Mouse (Mus musculus): Measurements from ENCODE around the gene Tnfaip8l3. TPM values are rescaled to one million over a fixed set of nuclear protein-coding genes. Genes with fewer than 3 reads are reported as not detected.
"Not testable (repeated sequence)": the region's sequence is repeated elsewhere in the genome, so short reads cannot be mapped to it uniquely, and the experiment has no call there.

The Tnfaip8l3 gene
- total RNA-seq, 1 experiment: 0.36 TPM

DNA sequence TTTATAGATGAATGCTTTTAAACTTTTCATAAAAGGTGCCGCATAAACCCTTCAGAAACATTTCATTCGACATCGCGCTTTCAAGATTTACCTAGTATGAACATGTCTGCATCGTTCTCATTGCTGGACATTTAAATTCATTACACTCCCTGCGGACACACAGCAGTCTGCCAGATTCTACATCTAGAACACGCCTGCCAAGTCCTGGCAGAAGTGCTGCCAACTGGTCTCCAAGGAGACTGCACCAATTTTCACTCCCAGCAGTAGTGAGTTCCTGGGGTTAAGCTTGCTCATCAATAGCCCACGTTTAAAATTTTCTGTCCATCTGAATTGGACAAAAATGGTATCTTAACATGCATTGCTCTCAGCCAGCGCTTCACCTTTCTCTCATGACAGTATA is 30.5 kb downstream of the Tnfaip8l3 start:
- TF ChIP-seq CHD2 (IDR thresholded peaks at IDR 0.05; ENCODE audit: low read depth, low read length) (no peak), MAFK (IDR thresholded peaks at IDR 0.05; ENCODE audit: insufficient read depth, low read depth, low read length) (no peak), HCFC1 (IDR thresholded peaks at IDR 0.05; ENCODE audit: borderline replicate concordance, insufficient read depth, low read length) (no peak), ZC3H11A (IDR thresholded peaks at IDR 0.05; ENCODE audit: borderline replicate concordance, low read depth, low read length) (no peak), ZNF384 (IDR thresholded peaks at IDR 0.05; ENCODE audit: low read depth, low read length) (no peak)
- in situ Hi-C loops (cut with MboI; ENCODE audit: low sequenced_read_pairs in 2 of 2, unreplicated experiment in 2 of 2): no loop called here
- Histone ChIP-seq H3K36me3 (ENCODE audit: control insufficient read depth, insufficient read depth, low read length, poor library complexity, severe bottlenecking) (no peaks in the 10 kb centered on the region), H3K27ac (ENCODE audit: insufficient read depth, low read depth, low read length, poor library complexity, severe bottlenecking) (no peak overlapping the region), H3K9me3 (ENCODE audit: control insufficient read depth, insufficient read depth, low read depth, low read length) (no peaks in the 10 kb centered on the region), H3K4me1 (ENCODE audit: control insufficient read depth in 2 of 2, insufficient read depth in 2 of 2, low read length in 2 of 2, poor library complexity in 1 of 2) (no peaks in the 10 kb centered on the region), H3K4me3 (ENCODE audit: insufficient read depth in 1 of 2, low read depth in 1 of 2, low read length in 2 of 2, poor library complexity in 1 of 2, severe bottlenecking in 1 of 2) (no peak overlapping the region), H3K9ac (ENCODE audit: insufficient read depth, low read depth, low read length, poor library complexity, severe bottlenecking) (no peak overlapping the region)
- DNase-seq (ENCODE audit: low read depth, low spot score): no peak

DNA sequence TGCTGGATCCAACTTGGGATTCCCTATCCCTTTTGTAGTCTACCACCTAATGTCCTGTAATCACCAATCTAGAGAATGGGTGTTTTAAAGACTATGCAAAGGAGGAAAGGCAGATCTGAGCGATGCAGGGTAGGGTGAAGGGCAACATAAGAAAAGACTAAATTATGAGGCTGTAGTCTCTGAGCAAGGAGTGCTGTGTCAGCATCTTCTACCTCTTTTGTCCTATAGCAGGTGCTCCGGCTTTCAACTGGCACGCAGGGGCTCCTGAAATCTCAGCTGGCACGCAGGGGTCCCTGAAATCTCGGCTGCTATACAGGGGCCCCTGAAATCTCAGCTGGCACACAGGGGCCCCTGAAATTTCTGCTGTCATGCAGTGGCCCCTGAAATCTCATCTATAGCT is 33.5 kb downstream of the Tnfaip8l3 start:
- DNase-seq (ENCODE audit: low read depth, low spot score): no peak
- no peak overlapping the region for H3K9ac ChIP-seq (ENCODE audit: insufficient read depth, low read depth, low read length, poor library complexity, severe bottlenecking)
- TF ChIP-seq MAFK (IDR thresholded peaks at IDR 0.05; ENCODE audit: insufficient read depth, low read depth, low read length) (peak; percentile 88), CHD2 (IDR thresholded peaks at IDR 0.05; ENCODE audit: low read depth, low read length) (no peak)
- in situ Hi-C loops (cut with MboI; ENCODE audit: low sequenced_read_pairs in 2 of 2, unreplicated experiment in 2 of 2): no loop called here
- H3K9me3 ChIP-seq (ENCODE audit: control insufficient read depth, insufficient read depth, low read depth, low read length): no peaks in the 10 kb centered on the region
- no peak overlapping the region for H3K27ac ChIP-seq (ENCODE audit: insufficient read depth, low read depth, low read length, poor library complexity, severe bottlenecking)
- H3K4me1 ChIP-seq (ENCODE audit: control insufficient read depth in 2 of 2, insufficient read depth in 2 of 2, low read length in 2 of 2, poor library complexity in 1 of 2): no peaks in the 10 kb centered on the region
- no peaks in the 10 kb centered on the region for H3K36me3 ChIP-seq (ENCODE audit: control insufficient read depth, insufficient read depth, low read length, poor library complexity, severe bottlenecking)
- no peak overlapping the region for H3K4me3 ChIP-seq (ENCODE audit: insufficient read depth in 1 of 2, low read depth in 1 of 2, low read length in 2 of 2, poor library complexity in 1 of 2, severe bottlenecking in 1 of 2)

DNA sequence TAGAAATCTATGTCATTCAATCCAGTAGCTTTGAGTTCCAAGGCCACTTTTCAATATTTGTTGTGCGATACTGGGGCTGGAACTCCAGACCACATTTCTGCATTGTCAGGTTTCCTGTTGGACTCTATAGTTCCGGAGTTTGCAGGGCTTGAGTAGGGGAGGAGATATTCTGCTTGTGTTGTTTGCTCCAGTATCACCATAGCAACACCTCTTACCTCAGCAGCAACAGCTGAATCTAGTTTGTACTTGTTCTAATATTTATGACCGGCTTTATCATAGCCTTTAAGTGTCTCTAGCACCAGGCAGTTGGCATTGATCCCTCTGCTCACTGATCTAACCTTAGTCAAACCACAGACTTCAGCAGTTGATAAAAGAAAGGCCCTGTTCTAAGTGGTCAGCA is 45.4 kb downstream of the Tnfaip8l3 start:
- in situ Hi-C loops (cut with MboI; ENCODE audit: low sequenced_read_pairs in 2 of 2, unreplicated experiment in 2 of 2): no loop called here
- H3K36me3 ChIP-seq (ENCODE audit: control insufficient read depth, insufficient read depth, low read length, poor library complexity, severe bottlenecking): no peaks in the 10 kb centered on the region

DNA sequence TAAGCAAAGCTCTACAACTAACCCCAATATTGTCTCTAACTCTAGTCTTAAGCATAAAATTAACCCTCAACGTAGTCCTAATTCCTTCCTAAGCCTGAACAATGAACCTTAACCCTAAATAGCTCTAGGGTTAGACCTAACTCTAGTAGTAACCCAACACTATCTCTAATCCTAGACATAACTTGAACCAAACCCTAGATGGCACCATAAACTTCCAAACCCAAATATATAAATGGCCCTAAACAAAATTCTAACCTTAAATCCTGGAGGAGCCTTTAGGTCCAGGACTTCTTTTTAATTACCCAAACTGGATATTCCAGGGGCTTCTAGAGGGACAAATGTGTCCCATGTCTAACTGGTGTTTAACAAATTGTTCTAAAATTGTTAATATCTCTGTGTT is 73.7 kb downstream of the Tnfaip8l3 start:
- 0 out of 2 replicates have a peak, but pooled peaks cover 2% of the 10 kb centered on the region for H3K9me3 ChIP-seq (ENCODE audit: control insufficient read depth, insufficient read depth, low read depth, low read length)
- DNase-seq (ENCODE audit: low read depth, low spot score): no peak
- TF ChIP-seq MAFK (IDR thresholded peaks at IDR 0.05; ENCODE audit: insufficient read depth, low read depth, low read length) (no peak), ZC3H11A (IDR thresholded peaks at IDR 0.05; ENCODE audit: borderline replicate concordance, low read depth, low read length) (no peak), CHD2 (IDR thresholded peaks at IDR 0.05; ENCODE audit: low read depth, low read length) (no peak), HCFC1 (IDR thresholded peaks at IDR 0.05; ENCODE audit: borderline replicate concordance, insufficient read depth, low read length) (no peak), ZNF384 (IDR thresholded peaks at IDR 0.05; ENCODE audit: low read depth, low read length) (no peak)
- H3K4me1 ChIP-seq (ENCODE audit: control insufficient read depth in 2 of 2, insufficient read depth in 2 of 2, low read length in 2 of 2, poor library complexity in 1 of 2): peaks cover 0 to 3% of the 10 kb centered on the region in 2 experiments; a peak in 2 of 4 replicates
- H3K27ac ChIP-seq (ENCODE audit: insufficient read depth, low read depth, low read length, poor library complexity, severe bottlenecking): no peak overlapping the region
- in situ Hi-C loops (cut with MboI; ENCODE audit: low sequenced_read_pairs in 2 of 2, unreplicated experiment in 2 of 2): loop anchor here (5.0 to 10.0 kb wide), 2 partner anchors 118 to 120 kb away; no protein-coding TSS in a partner anchor
- H3K4me3 ChIP-seq (ENCODE audit: insufficient read depth in 1 of 2, low read depth in 1 of 2, low read length in 2 of 2, poor library complexity in 1 of 2, severe bottlenecking in 1 of 2): no peak overlapping the region
- no peak overlapping the region for H3K9ac ChIP-seq (ENCODE audit: insufficient read depth, low read depth, low read length, poor library complexity, severe bottlenecking)
- no peaks in the 10 kb centered on the region for H3K36me3 ChIP-seq (ENCODE audit: control insufficient read depth, insufficient read depth, low read length, poor library complexity, severe bottlenecking)

More for the DNA sequence above, 45.4 kb downstream of the Tnfaip8l3 start:
- no peak for DNase-seq (ENCODE audit: low read depth, low spot score)
- Histone ChIP-seq H3K9me3 (ENCODE audit: control insufficient read depth, insufficient read depth, low read depth, low read length) (peaks cover 7% of the 10 kb centered on the region; the same call in 1 of the 2 replicates), H3K4me3 (ENCODE audit: insufficient read depth in 1 of 2, low read depth in 1 of 2, low read length in 2 of 2, poor library complexity in 1 of 2, severe bottlenecking in 1 of 2) (no peak overlapping the region), H3K27ac (ENCODE audit: insufficient read depth, low read depth, low read length, poor library complexity, severe bottlenecking) (no peak overlapping the region), H3K9ac (ENCODE audit: insufficient read depth, low read depth, low read length, poor library complexity, severe bottlenecking) (no peak overlapping the region), H3K4me1 (ENCODE audit: control insufficient read depth in 2 of 2, insufficient read depth in 2 of 2, low read length in 2 of 2, poor library complexity in 1 of 2) (no peaks in the 10 kb centered on the region)
- TF ChIP-seq HCFC1 (IDR thresholded peaks at IDR 0.05; ENCODE audit: borderline replicate concordance, insufficient read depth, low read length): no peak
- TF ChIP-seq CHD2 (IDR thresholded peaks at IDR 0.05; ENCODE audit: low read depth, low read length): no peak
- no peak for TF ChIP-seq ZNF384 (IDR thresholded peaks at IDR 0.05; ENCODE audit: low read depth, low read length)
- no peak for TF ChIP-seq MAFK (IDR thresholded peaks at IDR 0.05; ENCODE audit: insufficient read depth, low read depth, low read length)
- no peak for TF ChIP-seq ZC3H11A (IDR thresholded peaks at IDR 0.05; ENCODE audit: borderline replicate concordance, low read depth, low read length)

- H3K9ac ChIP-seq (ENCODE audit: insufficient read depth, low read depth, low read length, poor library complexity, severe bottlenecking); H3K36me3 ChIP-seq (ENCODE audit: control insufficient read depth, insufficient read depth, low read length, poor library complexity, severe bottlenecking); H3K4me3 ChIP-seq (ENCODE audit: insufficient read depth in 1 of 2, low read depth in 1 of 2, low read length in 2 of 2, poor library complexity in 1 of 2, severe bottlenecking in 1 of 2); H3K27ac ChIP-seq (ENCODE audit: insufficient read depth, low read depth, low read length, poor library complexity, severe bottlenecking); H3K4me1 ChIP-seq (ENCODE audit: control insufficient read depth in 2 of 2, insufficient read depth in 2 of 2, low read length in 2 of 2, poor library complexity in 1 of 2); H3K9me3 ChIP-seq (ENCODE audit: control insufficient read depth, insufficient read depth, low read depth, low read length): not testable (repeated sequence)
- in situ Hi-C loops (cut with MboI; ENCODE audit: low sequenced_read_pairs in 2 of 2, unreplicated experiment in 2 of 2): loop anchor here (5.0 to 10.0 kb wide), 2 partner anchors 120 to 122 kb away; no protein-coding TSS in a partner anchor
- DNase-seq (ENCODE audit: low read depth, low spot score): peak; percentile 21
These were observed 75.6 kb downstream of the Tnfaip8l3 start for GRCm38 (mm10) chr9:53992567-53992966.
